In the genomic region with DNA sequence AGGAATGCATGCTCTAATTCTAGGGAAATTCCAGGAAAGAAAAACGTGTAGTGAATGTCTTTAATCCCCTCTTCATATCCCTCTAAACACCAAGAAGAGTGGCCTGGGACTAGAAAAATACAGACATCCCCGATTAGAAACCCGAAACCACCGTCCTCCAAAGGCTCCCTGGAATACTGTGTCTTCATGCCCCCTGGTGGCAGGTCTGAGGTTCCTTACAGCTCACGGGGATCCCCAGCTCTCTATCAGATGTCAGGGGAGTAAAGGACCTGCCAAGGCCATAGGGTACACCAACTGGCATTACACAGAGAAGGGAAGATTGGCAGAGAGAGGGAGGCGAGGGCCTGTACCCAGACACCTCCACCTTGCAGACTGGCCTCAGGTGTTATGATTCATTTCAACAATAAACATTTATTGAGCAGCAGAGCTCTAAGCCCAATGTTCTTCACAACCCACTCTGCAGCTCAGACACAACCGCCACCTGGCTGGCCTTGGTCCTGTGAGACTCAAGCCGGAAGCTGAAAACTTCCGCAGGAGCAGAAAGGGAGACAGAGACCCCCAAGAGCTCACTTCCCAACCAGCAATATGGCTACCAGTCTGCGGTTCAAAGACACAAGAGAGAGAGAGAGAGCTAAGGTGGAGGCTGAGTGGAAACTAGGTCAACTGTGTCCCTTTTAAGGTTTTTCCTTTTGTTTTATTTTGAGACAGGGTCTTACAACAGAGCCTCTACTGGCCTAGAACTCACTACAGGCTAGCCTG, we compare ENCODE assay signal across 9 mouse cellular contexts. TPM values are rescaled to one million over a fixed set of nuclear protein-coding genes. Genes with fewer than 3 reads are reported as not detected.
DNase-seq lines count a peak whose midpoint lies in the region; ATAC-seq and TF ChIP-seq lines count a peak whose summit lies in the region.
"Had no signal": no experiment of that assay in that cellular context is flagged by ENCODE, and none has a peak within 500 bp of the region (broad histone marks: within the 10 kb centered on the region; RNA-seq: fewer than 3 reads in every experiment).

No protein-coding gene starts in this region.

- no peak overlapping the region for H3K4me3 ChIP-seq in intestine, postnatal 0 days (ENCODE audit: low read depth, low read length)
- no peak overlapping the region for H3K4me3 ChIP-seq in intestine, embryonic 16.5 days (ENCODE audit: low read length)

- no peak overlapping the region for H3K4me2 ChIP-seq in intestine, postnatal 0 days (replicated peaks; ENCODE audit: low read depth)
- H3K4me2 ChIP-seq in intestine, embryonic 16.5 days (ENCODE audit: low read depth, low read length) = no peak overlapping the region

- no peaks in the 10 kb centered on the region for H3K9me3 ChIP-seq in intestine, postnatal 0 days (ENCODE audit: control insufficient read depth)
- no peaks in the 10 kb centered on the region for H3K9me3 ChIP-seq in intestine, embryonic 16.5 days (ENCODE audit: control insufficient read depth, low read length)

- WGBS in intestine, postnatal 0 days = 38% methylated on average over 10 of the region's 10 CpGs
- WGBS in intestine, embryonic 16.5 days = 41% methylated on average over 10 of the region's 10 CpGs

- H3K27ac ChIP-seq in intestine, postnatal 0 days (ENCODE audit: low read depth, low read length) = no peak overlapping the region
- H3K27ac ChIP-seq in intestine, embryonic 16.5 days (ENCODE audit: low read length) = no peak overlapping the region
- H3K27ac ChIP-seq: macrophage had no signal

- H3K4me1 ChIP-seq in intestine, postnatal 0 days (replicated peaks; ENCODE audit: control insufficient read depth, insufficient read depth, low read length) = peaks cover 6% of the 10 kb centered on the region; the same call in 1 of the 2 replicates
- peaks cover 31% of the 10 kb centered on the region for H3K4me1 ChIP-seq in intestine, embryonic 16.5 days (ENCODE audit: control insufficient read depth, insufficient read depth, low read length)

- TF ChIP-seq CTCF in intestine, postnatal 0 days (IDR thresholded peaks at IDR 0.05; ENCODE audit: low read depth) = peak; percentile 88

- H3K9ac ChIP-seq in intestine, postnatal 0 days (ENCODE audit: low read depth, low read length) = no peak overlapping the region
- H3K9ac ChIP-seq in intestine, embryonic 16.5 days (ENCODE audit: low read depth, low read length) = no peak overlapping the region

- peaks cover 10% of the 10 kb centered on the region for H3K36me3 ChIP-seq in intestine, postnatal 0 days (ENCODE audit: control insufficient read depth, insufficient read depth)
- H3K36me3 ChIP-seq in intestine, embryonic 16.5 days (ENCODE audit: control insufficient read depth, insufficient read depth, low read length) = no peaks in the 10 kb centered on the region

- peak; percentile 50 for ATAC-seq in intestine, postnatal 0 days
- ATAC-seq in intestine, embryonic 16.5 days = no peak

- no peaks in the 10 kb centered on the region for H3K27me3 ChIP-seq in intestine, postnatal 0 days (replicated peaks; ENCODE audit: control insufficient read depth, insufficient read depth, low read length)
- H3K27me3 ChIP-seq in intestine, embryonic 16.5 days (replicated peaks; ENCODE audit: control insufficient read depth, insufficient read depth, low read length) = no peaks in the 10 kb centered on the region

- DNase-seq in ES-CJ7 (ENCODE audit: low read depth, low spot score) = peak; percentile 79
- peak; percentile 90 for DNase-seq in cerebellum, adult 9-10 months
- peak; percentile 64 for DNase-seq in gastrocnemius, postnatal 25 days
- peak; percentile 84 for DNase-seq in kidney, postnatal 14 days
- peak; percentile 87 for DNase-seq in lung, postnatal 14 days
- peak; percentile 83 for DNase-seq in thymus, postnatal 0 days (ENCODE audit: low spot score)

RNA-seq across cellular contexts. Expression of a gene that starts 6.4 kb away (rescaled TPM):
- 17.0 and 17.2 TPM in 2 replicates for polyA plus RNA-seq in intestine, postnatal 0 days (2015; fragmentation: Nextera tagmentation; extraction: Ambion mirVana)
- polyA plus RNA-seq in intestine, embryonic 16.5 days (2015; fragmentation: Nextera tagmentation; extraction: Ambion mirVana) = 36.9 and 38.5 TPM in 2 replicates
- 1 to 10 TPM; 4.3 to 5.1 TPM for total RNA-seq in gastrocnemius, postnatal 25 days (2021)
- 14.8 and 15.3 TPM in 2 replicates for polyA plus RNA-seq in thymus, postnatal 0 days (2015; fragmentation: Nextera tagmentation; extraction: Ambion mirVana)

RNA-seq across cellular contexts. Expression of a gene that starts 7.2 kb away (rescaled TPM):
- 31.7 and 37.0 TPM in 2 replicates for polyA plus RNA-seq in intestine, postnatal 0 days (2015; fragmentation: Nextera tagmentation; extraction: Ambion mirVana)
- 72.7 and 78.1 TPM in 2 replicates for polyA plus RNA-seq in intestine, embryonic 16.5 days (2015; fragmentation: Nextera tagmentation; extraction: Ambion mirVana)
- total RNA-seq in gastrocnemius, postnatal 25 days (2021) = 1 to 10 TPM; 7.5 to 10.0 TPM
- 12.2 and 16.4 TPM in 2 replicates for polyA plus RNA-seq in thymus, postnatal 0 days (2015; fragmentation: Nextera tagmentation; extraction: Ambion mirVana)
- polyA plus RNA-seq: macrophage had no signal

RNA-seq across cellular contexts. Expression of a gene that starts 10.7 kb away (rescaled TPM):
- polyA plus RNA-seq in intestine, postnatal 0 days (2015; fragmentation: Nextera tagmentation; extraction: Ambion mirVana) = 102 and 103 TPM in 2 replicates
- 165 and 179 TPM in 2 replicates for polyA plus RNA-seq in intestine, embryonic 16.5 days (2015; fragmentation: Nextera tagmentation; extraction: Ambion mirVana)
- total RNA-seq in gastrocnemius, postnatal 25 days (2021) = 10 to 100 TPM; 72.0 to 79.8 TPM
- 94.2 and 95.3 TPM in 2 replicates for polyA plus RNA-seq in thymus, postnatal 0 days (2015; fragmentation: Nextera tagmentation; extraction: Ambion mirVana)

RNA-seq across cellular contexts. Expression of a gene that starts 33.4 kb away (rescaled TPM):
- polyA plus RNA-seq in intestine, postnatal 0 days (2015; fragmentation: Nextera tagmentation; extraction: Ambion mirVana) = 31.6 and 33.0 TPM in 2 replicates
- 82.5 and 85.8 TPM in 2 replicates for polyA plus RNA-seq in intestine, embryonic 16.5 days (2015; fragmentation: Nextera tagmentation; extraction: Ambion mirVana)
- 1 to 10 TPM; 8.2 to 8.5 TPM for total RNA-seq in gastrocnemius, postnatal 25 days (2021)
- polyA plus RNA-seq in thymus, postnatal 0 days (2015; fragmentation: Nextera tagmentation; extraction: Ambion mirVana) = 147 TPM in 2 replicates

RNA-seq across cellular contexts. Expression of a gene that starts 33.5 kb away (rescaled TPM):
- polyA plus RNA-seq in intestine, postnatal 0 days (2015; fragmentation: Nextera tagmentation; extraction: Ambion mirVana) = 0.13 and 0.14 TPM in 2 replicates
- 0.37 and 0.39 TPM in 2 replicates for polyA plus RNA-seq in intestine, embryonic 16.5 days (2015; fragmentation: Nextera tagmentation; extraction: Ambion mirVana)
- total RNA-seq in gastrocnemius, postnatal 25 days (2021) = under 1 TPM; 0.43 to 0.49 TPM
- 0.39 and 0.55 TPM in 2 replicates for polyA plus RNA-seq in thymus, postnatal 0 days (2015; fragmentation: Nextera tagmentation; extraction: Ambion mirVana)
